Mouse (Mus musculus) right cerebral cortex, postnatal 4 days (tissue): ENCODE data around the gene Sh3gl2.

Source experiments
- DNase-seq: peaks from one replicate; pipeline ENCODE4 v3.0.0-alpha.2; 2022

The Sh3gl2 gene

DNA sequence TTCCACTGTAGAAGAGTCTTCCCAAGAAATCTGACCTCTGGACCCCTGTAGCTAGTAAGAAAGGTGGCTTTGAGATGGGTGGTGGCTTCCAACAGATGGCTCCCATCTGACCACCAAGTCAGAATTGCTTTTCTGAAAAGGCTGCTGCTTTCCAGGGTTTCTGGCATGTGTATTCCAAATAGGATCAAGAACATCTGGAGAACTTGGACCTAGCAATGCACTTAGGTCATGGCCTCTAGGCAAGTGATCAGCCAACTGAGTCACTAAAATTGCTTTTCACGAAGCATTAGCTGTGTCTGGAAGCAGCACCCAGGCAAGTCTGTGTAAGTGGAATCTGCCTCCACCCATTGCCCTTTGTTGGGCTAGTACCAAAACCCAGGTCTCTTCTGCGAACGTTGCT is 414.3 kb downstream of the Sh3gl2 start:
- DNase-seq: no peak

- DNase-seq: no peak
Observed at GRCm38 (mm10) chr4:85629381-85629780, 424.5 kb downstream of the Sh3gl2 start.

- no peak for DNase-seq
Observed at GRCm38 (mm10) chr4:85669271-85669670, 464.3 kb downstream of the Sh3gl2 start.

- no peak for DNase-seq
Observed at GRCm38 (mm10) chr4:85669735-85670134, 464.8 kb downstream of the Sh3gl2 start.

- DNase-seq: no peak
Observed at GRCm38 (mm10) chr4:85672290-85672689, 467.4 kb downstream of the Sh3gl2 start.

DNA sequence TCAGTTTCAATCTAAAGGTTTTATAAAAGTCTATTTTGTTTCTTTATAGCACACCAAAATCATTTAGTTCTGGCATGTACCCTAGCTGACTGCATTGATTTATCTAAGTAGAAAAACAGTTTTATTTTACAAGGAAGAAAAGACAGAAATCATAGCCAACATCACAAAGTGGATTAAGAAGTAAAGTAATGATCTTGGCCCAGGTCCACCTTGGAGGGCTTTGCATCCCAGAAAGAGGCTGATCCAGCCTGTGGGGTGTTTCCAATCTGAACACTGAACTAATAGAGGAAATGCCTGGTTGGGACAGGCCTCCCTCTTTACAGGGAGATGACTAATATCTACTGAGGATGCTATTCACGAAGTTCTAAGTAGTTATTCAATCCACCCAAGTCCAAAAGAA is 472.7 kb downstream of the Sh3gl2 start:
- no peak for DNase-seq

DNA sequence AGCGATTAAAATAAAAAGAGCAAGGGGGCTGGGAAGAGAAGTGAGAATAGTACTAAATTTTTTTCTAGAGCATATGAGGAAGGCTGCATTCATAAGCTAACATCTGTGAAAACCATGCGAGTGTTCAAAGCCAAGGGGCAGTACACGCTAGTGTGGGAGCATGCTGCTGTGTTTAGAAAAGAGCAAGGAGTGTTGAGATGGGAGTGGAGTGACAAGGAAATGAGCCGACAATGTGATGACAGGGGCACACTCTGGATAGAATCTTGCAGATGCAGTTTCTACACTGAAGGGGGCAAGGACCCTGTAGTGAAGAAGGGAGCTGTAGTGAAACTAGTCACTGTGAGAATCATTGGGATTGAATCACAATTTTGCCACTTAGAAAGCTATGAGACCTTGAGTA is 481.2 kb downstream of the Sh3gl2 start:
- DNase-seq: no peak
